Mouse (Mus musculus) heart, adult 9 months (tissue): ENCODE data around the gene Mlph.

Source experiments
- DNase-seq, 2 experiments: peaks; one replicate each; pipeline ENCODE4 v3.0.0; 2022; ENCODE audit warnings: low spot score in 2 of 2

The Mlph gene

DNA sequence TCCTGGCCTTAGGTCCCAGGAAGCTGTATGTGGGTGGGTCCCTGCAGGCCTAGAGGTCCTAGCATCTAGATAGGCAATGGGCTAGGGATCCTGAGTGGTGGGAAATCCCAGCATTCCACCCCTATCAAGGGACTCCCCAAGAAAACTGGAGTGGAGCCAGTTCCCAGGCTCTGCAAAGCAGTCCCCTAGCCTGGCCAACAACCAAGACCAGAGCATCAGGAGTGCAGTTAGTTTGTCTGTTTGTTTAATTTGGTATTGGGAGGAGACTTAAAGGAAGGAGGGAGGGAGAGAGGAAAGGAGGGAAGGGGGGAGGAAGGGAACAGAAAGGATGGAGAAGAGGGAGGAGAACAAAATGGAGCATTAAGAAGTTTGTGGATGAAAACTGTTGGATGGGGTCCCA, 5.7 kb upstream of the Mlph start:
- peak; percentile 58 to 71 for DNase-seq

DNA sequence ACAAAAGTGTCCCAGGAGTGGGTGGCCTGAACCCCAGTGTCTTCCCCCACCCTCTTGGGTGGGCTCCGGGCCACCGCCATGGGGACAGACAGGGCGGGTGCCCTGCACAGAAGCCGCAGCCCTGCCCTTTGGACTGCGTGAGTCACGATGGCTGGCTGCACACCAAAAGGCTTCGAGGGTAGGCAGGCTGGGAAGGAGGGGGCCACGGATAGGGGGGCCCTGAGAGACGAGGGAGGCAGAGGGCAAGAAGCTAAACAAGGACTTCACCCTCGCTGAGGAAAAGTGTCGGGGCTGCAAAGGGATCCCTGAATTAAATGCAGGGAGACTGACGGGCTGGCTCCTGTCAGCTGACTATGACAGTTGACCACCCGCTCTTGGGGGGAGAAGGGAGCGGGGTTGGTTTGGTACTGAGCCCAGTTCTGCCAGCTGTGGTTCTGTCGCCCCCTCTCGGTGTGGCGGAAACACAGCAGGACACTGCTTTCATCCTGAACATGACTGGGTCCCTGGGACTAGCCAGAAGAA, 5.2 kb upstream of the Mlph start:
- peak; percentile 65 to 68 for DNase-seq

DNA sequence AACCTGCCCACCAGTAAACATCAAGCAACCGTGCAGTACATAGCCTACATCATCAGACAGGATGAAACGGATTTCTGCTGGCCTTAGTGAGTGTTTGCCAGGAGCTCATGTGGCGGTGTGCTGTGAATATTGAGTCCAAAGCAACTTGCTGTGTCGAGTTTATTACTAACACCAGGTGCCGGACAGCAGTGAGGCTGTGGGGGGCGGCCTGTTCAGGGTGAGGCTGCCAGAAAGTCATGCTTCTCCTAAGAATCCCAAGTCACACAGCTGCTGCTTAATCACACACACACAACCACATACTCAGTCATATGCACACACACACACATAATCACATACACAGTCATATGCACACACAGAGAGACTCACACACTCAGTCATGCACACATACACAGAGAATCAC, 1.7 kb upstream of the Mlph start:
- no peak for DNase-seq

DNA sequence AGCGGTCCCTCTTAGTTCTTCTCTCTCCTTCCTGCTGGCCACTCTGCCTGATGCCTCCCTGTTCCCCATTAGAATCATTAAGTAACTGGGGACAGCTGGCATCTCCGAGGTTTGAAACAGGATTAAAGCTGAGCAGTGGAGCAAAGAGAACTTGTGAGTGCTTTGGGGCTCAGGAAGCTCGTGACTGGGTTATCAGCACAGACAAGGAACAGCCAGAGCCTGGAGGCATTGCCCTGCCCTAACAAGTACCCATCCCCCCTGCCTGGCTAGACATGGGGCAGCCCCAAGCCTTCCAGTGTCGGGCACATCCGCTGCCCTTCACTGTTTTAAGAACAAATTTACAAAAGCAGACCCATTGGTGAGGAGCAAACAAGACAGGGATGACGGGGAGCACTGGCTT, 2.6 kb downstream of the Mlph start:
- no peak for DNase-seq

DNA sequence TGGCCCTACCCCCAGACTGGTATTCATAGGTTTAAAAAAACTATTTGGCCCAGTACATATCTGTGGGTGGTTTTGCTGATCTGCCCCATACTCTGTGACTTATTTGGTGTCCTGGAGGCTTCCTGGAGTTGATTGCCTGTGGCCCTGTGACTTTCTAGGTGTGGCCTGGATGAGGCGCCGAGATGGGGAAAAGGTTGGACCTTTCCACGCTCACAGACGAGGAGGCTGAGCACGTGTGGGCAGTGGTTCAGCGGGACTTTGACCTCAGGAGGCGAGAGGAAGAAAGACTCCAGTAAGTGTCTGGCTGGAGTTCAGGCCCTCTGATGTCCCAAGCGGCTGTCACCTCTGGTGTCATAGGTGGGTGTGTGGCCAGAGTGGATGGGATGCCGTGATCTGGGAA, 6.8 kb downstream of the Mlph start:
- DNase-seq: no peak

DNA sequence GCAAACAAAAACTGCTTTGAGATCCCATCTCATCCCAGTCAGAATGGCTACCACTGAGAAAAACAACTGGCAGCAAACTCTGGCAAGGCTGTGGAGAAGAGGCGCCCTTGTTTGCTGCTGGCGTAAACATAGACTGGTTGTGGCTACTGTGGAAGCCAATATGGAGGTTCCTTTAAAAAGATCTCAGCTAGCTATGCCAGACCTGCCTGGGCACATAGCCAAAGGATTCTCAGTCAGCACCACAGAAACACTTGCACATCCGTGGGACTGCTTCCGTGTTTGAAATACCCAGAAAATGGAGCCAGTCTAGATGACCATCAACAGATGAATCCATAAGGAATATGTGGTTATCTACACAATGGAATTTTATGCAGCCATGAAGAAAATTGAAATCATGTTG, 11.1 kb downstream of the Mlph start:
- DNase-seq: no peak

DNA sequence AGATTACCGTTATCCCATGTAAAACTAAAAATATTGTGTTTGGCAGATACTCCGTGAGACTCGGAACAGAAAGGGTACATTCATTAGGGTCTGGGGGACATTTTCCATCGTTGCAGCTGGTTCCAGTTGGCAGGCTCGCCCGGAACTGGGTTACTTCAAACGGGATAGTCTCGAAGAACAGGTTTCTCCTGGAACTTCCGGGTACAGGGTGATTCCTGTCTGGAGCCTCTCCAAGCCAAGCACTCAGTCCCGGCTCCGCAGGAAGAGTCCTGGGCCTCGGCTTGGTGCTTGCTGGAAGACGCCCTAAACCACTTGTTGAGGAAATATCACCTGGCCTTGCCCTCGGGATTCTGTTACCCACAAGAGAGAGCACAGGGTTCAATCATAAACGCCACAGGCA, 12.4 kb downstream of the Mlph start:
- peak in 1 of 2 experiments; percentile 25 for DNase-seq

DNA sequence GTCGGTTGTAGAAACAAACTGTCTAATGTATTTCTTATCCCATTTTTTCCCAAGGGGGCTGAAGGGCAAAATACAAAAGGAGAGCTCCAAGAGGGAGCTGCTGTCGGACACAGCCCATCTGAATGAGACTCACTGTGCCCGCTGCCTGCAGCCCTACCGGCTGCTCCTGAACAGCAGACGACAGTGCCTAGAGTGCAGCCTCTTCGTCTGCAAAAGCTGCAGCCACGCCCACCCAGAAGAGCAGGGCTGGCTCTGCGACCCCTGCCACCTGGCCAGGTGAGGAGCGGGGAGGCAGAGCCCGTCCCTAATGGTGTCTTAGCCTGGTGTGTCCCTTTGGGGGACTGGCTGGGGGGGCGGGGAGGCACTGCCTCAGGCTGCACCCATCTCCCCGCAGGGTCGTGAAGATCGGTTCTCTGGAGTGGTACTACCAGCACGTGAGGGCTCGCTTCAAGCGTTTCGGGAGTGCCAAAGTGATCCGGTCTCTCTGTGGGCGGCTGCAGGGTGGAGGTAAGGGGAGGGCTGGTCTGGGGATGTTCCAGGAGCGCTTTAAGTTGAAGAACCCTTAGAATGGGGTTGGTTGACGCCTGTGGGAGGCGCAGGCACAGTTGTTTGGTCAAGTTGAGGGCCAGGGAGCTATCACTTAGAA, 13.2 kb downstream of the Mlph start:
- no peak for DNase-seq

DNA sequence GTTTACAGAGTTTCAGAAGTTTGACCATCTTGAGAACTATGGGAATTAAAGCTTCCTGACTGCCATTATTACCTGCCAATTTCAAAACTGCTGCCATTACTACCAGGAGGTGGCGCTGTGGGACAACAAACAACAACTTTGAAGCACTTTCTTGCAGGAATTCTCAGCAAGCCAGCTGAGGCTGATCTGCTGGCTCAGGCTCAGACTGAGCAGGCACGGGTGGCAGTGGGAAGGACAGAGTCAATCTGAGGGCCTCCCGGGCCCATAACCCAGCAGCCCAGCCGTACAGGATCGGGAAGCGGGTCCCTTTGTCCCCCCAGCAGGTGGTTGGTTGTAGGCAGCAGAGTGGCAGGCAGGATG, 13.7 kb downstream of the Mlph start:
- DNase-seq: peak; percentile 68 to 81

DNA sequence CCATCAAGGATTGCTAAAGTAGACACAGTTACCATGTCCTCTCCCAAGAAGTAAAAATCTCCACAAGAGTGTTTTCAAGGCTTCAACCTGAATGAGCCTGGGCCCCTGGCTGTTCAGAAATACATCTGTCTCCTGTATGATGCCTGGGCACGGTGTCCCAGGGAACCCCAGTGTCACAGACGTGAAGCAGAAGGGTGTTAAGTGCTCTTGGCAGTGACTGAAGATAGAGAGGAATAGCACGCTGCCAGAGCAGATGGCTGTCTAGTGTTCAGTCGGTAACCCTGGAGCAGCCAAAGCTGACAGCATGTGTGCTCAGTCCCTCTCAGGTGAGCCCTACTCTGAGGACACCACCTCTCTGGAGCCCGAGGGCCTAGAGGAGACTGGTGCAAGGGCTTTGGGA, 18.1 kb downstream of the Mlph start:
- peak; percentile 19 to 20 for DNase-seq

DNA sequence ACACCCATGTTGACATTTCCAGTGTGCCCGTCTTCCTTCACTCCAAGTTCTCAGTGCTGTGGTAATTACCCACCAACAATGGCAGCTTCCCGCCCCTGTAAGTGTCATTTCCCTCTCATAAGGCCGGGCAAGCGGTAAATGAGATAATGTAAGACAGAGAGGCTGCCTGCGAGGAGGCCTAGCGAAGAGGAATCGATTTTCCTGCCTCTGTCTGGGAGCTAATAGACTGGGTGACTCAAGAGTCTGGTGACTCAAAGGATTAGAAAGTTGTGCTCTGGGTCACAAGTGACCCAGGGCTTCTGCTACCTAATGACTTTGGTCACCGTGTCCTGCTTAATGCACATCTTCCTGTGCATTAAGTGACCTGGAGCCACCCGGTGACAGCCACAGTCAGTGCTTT, 22.1 kb downstream of the Mlph start:
- no peak for DNase-seq

DNA sequence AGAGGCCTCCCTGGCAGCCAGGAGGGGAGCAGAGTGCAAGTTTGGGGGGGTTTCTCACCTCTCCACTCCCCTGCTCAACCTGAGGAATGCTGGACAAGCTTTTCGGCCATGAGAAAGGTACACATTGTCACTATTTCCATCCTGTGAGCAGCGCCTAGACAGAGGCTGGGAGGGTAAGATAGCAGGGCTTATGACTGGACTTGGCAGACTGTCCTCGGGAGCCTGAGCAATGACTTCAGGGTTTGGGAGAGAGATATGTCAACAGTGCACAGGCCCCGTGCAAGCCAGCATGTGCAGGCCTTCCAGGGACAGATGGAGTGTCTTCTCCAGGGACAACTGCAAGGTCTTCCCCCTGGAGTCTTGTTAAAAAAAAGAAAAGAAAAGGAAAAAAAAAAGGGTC, 25.1 kb downstream of the Mlph start:
- peak in 1 of 2 experiments; percentile 10 for DNase-seq

DNA sequence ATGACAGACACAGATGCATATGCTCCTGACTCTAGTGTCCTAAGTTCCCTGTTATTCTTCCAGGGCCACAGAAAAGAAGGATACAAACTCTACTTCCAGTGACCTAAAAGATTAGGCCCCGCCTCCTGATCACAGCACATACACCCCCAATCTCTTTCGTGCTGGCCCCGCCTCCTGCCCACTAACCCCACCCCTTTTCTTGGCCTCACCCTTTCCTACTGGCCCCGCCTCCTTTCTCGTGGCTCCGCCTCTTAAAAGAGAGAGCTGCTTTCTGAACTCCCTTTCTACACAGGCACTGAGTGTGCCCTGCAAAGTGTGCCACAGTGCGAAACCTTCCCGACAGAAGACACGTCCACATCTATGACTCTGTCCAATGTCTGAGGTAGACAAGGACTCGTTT, 30.3 kb downstream of the Mlph start:
- DNase-seq: no peak

DNA sequence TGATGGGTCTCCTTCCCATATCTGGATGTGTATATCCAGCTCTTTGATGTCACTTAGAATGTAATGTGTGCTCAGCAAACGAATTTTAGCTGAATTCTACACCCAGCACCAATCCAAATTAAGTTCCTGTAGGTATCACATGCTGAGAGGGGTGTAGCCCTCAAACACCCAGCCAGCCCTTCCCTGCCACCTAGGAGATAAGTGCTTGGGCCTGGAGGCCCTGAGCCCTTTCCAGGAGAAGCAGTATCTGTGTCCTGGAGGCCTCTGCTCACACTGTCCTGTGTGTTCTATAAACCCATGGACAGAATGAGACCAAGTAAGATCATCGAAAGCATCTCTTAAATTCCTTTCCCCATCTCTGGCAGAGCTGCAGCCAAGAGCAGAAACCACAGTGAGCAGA, 32.4 kb downstream of the Mlph start:
- no peak for DNase-seq

DNA sequence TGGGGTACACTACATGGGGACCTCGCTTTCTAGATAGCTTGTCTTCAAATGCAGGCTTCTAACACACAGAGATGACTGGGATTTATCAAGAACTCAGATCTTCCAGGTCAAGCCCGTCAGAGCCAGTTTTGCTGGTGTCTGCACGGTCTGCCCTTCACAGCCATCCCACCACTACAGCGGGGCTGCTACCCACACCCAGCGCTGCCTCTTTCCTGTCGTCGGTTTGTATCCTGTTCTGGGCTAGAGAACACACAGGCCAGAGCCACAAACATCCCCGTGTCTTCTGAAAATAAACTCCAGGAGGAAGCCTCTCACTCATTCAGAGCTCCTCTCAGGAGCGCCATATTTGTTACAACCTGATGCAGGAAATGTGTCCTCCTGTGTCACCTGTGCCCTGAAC, 34.4 kb downstream of the Mlph start:
- no peak for DNase-seq

DNA sequence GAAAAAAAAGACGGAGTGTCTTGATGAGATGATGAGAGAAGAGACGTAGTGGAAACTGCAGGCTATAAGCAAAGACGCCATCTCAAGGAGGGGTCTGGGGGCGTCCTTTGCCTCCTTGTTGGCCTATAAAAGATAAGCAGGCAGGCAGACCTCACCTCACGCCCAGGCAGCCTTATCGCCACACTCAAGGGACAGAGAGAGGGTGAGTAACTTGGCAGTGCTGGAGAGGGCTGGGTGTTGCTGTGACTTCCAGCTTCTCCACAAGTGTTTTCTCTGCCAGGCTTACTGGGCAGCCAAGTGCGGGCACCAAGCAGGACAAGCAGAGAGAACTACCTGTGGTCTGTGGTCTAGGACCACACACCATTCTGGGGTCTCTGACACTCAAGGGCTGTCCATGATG, 36.8 kb downstream of the Mlph start:
- peak; percentile 24 to 25 for DNase-seq

DNA sequence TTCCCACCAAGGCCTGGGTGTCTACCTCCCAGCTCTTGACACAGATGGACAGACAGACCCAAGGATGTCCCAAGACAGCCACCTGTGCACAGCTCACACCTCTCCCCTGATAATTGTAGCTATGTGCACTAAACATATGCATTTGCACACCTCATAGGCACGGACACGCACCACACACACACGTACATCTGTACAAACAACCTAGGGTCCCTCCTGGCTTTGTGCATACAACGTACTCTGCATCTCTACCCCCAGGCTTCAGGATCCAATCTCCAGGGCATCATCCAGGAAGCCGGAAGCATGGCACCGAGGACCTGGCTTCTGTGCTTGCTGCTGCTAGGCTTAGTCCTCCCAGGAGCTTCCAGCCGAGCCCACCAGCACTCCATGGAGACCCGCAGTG, 37.9 kb downstream of the Mlph start, which contains the start of gene Prlh:
Prlh (plus strand) TSS at position 301 of the 400 bp plus-strand sequence.
- DNase-seq: no peak

DNA sequence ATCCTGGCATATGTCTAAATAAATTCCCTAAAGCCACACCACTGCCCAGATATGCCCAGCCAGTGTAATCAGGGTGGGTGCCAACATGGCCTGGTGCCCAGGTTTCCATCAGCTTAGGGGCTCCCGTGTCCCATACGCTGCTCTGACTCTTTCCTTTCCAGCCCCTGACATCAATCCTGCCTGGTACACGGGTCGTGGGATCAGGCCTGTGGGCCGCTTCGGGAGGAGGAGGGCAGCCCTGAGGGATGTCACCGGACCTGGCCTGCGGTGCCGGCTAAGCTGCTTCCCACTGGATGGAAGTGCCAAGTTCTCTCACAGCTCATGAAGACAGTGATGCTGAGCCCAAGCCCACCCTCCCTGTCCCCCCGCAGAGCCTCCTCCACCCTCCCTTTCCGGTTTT, 38.8 kb downstream of the Mlph start:
- no peak for DNase-seq

DNA sequence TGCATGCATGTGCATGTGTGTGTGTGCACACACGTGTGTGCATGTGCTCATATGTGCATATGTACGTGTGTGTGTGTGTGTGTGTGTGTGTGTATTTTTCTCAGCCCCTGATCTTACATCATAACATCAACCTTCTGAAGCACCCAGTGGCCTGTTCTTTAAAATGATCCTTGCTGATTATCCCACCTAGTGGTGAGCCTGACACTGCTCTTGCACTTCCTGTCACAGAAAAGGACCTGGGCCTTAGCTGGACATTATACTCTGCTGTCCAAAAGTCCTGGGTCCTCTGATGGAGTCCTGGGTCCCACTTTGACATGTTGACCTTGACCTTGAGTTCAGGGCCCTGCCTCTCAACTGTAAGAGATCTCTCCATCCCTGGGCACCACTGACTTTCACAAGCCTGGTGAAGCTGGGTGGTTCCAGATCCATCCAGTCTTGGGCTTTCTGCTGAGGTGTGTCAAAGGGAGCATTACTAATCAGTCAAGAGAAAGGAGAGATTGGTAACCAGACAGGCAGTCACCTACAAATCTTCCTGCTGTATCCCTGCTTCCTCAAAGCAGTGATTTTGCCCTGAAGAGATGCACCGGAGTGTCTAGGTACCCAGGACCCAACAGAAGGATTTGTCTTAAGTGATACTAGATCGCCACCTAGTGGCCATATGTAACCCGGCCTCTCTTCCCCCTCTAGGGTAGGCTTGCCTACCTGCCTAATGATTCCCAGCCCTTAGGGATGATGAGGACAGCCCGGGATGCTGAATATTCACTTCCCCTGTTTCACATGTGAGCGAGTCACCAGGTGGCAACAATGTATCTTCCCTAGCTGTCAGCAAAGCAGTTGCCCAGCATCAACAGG, 41.6 kb downstream of the Mlph start:
- DNase-seq: peak; percentile 56 to 64

DNA sequence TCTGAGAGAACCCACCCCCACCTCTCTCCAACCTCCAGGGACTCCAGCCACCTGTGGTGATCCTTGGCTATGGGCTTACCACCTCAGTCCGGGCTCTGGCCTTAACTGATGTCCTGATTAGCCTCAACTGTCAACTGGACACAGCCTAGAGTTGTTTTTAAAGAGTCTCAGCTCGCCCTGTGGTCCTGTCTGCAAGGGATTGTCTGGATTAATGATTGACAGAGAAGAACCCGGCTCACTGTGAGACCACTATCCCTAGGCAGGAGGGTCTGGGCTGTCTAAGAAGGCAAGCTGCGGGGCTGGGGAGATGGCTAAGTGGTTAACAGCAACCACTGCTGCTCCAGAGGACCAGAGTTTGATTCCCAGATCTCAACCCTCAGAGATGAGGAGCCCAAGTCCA, 47.6 kb downstream of the Mlph start:
- no peak for DNase-seq

DNA sequence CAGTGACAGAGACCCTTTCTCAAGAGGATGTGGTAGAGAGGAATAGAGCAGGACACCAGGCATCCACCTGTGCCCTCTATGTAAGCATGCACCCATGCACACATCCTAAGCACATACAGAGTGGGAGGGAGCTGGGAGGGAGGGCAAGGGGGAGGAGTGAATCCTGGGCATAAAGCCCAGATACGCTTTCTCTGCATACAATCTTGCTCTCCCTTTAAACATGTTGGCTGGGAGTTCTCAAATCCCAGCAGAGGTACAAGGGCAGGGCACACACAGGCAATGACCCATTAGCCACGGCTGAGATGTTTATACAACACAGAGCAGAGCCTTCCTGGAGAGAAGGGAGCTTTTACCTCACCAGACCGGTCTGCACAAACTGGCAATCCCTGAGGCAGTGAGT, 48.1 kb downstream of the Mlph start:
- no peak for DNase-seq

DNA sequence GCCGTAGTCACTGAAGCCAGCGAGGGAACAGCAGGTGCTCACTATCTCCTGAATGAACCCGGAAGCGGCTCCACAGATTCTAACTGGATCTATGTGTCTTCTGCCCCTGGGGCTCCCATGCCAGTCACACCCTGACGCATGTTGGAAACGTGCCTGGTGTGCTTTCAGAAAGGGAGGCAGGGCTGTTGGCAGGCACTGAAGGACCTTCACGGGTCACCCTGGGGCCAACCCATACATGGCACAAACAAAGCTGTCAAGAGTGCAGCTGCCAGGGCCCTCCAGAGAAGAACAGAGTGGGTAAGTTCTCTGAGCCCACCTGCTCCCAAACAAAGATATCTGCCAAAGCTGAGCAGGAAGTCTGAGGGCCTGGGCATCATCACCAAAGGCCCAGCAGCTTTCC, 52.7 kb downstream of the Mlph start:
- peak; percentile 70 for DNase-seq

DNA sequence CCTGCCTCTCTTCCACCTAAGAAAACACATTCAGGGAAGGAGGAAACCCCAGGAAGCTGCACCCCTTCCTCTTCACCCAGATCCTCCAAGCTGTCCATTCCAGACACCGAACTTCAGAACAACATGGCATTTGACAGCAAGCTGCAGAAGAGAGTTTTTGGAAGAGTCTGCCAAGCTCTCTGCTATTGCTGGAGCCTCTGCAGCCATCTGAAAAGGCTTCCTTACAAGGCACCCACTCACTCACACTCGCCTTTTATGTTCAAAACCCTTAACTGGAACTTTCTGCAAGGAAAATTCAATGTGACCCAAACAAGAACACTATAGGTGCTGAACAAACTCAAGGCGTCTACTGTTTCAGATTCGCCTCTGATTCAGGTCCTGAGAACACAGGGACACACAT, 53.8 kb downstream of the Mlph start:
- DNase-seq: no peak
